Mouse (Mus musculus): ENCODE data around the gene Nsf.

Gene Nsf

GRCm38 (mm10) chr11:103840834-103841233 lies 113.0 kb downstream of the Nsf start:
- DNase-seq (ENCODE audit: low read depth, low spot score) = no peak

GRCm38 (mm10) chr11:103838955-103839354 lies 114.9 kb downstream of the Nsf start:
- no peak for DNase-seq (ENCODE audit: low read depth, low spot score)

DNA sequence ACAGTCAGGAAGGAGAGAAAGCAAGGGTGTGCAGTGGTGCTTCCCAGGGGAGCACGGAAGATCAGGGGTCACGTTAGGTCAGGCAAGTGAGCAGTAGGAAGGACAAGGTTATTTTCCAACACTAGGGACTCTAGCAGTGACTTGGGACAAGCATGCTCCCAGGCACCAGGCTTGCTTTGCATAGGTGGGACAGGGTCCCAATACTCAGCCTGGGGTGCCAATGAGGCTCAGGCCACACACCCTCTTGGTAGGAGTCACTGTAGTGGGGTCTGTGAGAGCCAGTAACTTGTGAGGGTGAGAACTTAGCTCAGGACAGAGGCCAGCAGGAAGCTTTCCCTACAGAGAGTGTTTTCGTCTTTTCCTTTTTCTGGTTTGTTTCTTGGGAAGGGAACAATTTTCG lies 121.5 kb downstream of the Nsf start:
- no peak for DNase-seq (ENCODE audit: low read depth, low spot score)

GRCm38 (mm10) chr11:103831766-103832165 lies 122.1 kb downstream of the Nsf start:
- no peak for DNase-seq (ENCODE audit: low read depth, low spot score)

DNA sequence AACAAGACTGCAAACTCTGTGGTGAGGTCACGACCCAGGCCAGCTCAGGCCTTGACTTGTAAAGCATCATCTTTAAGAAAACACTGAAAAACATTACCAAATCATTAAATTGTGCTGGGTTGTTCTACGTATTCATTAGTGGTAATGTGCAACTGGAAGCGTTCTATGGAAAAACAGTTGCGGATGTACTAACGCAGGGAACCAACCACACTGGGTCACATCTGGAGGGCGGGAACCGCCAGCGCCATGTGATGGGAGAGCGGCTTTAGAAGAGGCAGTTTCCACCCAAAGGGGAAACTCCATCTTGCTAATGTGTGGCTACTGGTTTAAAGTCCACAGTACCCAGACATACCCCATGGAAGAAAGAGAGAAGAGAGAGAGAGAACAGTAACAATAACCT lies 123.4 kb downstream of the Nsf start:
- no peak for DNase-seq (ENCODE audit: low read depth, low spot score)

GRCm38 (mm10) chr11:103829956-103830355 lies 123.9 kb downstream of the Nsf start:
- no peak for DNase-seq (ENCODE audit: low read depth, low spot score)

GRCm38 (mm10) chr11:103828866-103829265 lies 125.0 kb downstream of the Nsf start:
- DNase-seq (ENCODE audit: low read depth, low spot score) = no peak

- no peak for DNase-seq (ENCODE audit: low read depth, low spot score)
Measured at GRCm38 (mm10) chr11:103827201-103827600, 126.7 kb downstream of the Nsf start.

DNA sequence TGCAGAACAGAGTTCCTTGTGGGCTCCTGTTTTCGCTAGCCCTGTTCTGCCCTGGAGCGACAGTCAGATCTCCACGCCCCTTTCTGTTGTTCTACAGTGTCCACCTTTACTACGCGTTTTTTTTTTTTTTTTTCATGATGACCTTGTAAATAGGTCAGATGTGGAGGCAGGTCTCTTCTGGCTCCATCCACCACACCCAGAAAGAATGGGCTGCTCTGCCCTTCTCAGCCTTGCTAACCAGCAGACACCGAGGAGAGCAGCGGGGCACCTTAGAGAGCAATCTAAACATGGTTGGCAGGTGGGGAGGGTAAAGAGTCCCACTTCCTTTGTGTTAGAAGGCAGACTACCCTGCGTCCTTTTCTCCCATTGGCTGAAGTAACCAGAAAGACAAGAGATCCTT lies 137.1 kb downstream of the Nsf start:
- DNase-seq (ENCODE audit: low read depth, low spot score) = no peak

DNA sequence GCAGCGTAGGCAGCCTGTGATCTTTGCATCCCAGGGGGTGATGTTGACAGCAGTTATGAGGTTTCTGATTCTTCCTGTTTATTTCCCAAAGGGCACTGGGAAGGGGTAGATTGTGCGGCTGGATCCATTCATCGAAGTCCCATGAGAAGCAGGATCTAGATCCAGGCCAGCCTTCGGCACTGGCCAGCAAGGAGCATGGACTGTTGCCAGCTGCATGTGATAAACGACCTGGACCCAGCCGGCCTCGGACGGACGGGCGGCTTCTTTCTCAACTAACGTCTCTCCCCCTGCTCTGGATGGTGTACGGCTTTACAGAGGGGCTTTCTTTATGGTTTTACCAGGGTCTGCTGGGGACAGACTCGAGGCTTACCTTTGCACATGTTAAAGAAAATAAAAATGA lies 137.9 kb downstream of the Nsf start:
- DNase-seq (ENCODE audit: low read depth, low spot score) = peak; percentile 6

DNA sequence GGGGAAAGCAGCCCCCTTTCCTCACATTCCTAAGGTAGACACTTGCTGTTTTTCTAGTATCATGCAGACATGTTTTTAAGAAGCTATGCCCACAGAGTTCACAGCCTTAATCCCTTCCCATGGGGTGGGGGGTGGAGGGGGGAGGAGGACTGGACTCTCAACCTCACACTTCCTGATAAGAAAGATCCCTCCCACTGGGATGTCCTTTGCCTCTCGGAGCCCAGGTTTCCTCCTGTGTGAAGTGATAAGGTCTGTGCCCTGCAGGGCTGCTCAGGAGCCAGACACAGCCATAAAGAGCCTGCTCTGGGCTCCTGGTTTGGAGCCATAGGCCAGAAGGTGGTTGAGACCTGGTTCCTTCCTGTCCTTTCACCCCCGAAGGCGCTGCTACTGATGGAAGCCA lies 139.0 kb downstream of the Nsf start:
- DNase-seq (ENCODE audit: low read depth, low spot score) = no peak

- DNase-seq (ENCODE audit: low read depth, low spot score) = no peak
Measured at GRCm38 (mm10) chr11:103811246-103811645, 142.6 kb downstream of the Nsf start.

DNA sequence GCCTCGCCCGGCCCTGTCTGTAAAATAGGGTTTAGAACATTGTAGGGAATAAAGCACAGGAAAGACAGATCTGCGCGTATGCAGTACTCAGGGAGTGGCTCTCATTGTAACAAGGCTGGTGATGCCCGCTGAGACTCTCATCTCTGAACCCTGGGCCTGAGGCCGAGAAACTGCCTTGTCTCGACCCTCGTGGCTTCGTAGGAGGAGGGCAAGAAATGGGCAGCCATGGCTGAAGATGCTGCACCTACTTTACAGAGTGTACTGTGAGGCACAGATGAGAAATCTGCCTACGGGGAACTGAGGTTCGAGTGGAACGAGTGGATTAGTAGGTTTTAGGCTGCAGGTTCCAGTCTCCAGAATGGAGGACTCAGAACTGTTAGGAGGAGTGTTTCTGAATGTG lies 143.2 kb downstream of the Nsf start:
- DNase-seq (ENCODE audit: low read depth, low spot score) = no peak

GRCm38 (mm10) chr11:103809611-103810598 lies 144.0 kb downstream of the Nsf start:
- peak; percentile 13 for DNase-seq (ENCODE audit: low read depth, low spot score)

DNA sequence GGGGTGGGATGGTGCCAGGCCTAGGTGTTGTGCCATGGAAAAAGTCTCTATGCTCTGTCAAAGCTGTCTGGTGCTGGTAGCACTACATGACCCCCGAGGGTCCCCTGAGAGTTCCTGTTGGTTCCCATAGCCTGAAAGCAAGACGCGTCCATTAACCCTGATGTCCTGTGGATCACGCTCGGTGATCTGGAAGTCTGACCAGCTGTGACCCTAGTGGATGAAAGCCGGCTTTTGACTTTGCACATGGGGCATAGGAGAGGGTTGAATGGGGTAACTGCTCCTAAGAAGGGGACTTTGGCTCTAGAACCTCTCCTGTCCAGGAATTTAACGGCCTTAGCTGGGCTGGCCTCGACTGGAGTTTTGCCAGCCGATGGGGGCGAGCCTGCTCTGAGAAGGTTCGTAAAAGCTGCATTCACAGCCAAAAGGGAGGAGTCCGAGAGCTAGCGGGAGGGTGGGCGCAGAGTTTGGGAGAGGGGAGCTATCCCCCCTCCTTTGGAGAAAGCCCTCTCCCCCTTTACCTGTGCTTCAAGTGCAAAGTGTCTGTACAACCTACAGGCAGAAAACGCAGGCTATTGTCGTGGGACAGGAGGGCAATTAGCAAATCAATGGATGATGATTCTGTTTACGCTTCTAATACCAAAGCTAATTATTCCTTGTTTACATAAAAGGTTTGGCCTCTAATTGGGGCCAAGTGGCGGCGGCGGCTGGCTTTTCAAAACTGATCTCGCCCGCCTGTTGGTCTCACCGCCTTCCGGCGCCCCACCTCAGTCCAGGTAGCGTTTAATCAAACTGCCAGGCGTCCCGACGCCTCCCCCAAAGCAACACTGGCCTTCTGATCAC lies 144.9 kb downstream of the Nsf start:
- no peak for DNase-seq (ENCODE audit: low read depth, low spot score)

DNA sequence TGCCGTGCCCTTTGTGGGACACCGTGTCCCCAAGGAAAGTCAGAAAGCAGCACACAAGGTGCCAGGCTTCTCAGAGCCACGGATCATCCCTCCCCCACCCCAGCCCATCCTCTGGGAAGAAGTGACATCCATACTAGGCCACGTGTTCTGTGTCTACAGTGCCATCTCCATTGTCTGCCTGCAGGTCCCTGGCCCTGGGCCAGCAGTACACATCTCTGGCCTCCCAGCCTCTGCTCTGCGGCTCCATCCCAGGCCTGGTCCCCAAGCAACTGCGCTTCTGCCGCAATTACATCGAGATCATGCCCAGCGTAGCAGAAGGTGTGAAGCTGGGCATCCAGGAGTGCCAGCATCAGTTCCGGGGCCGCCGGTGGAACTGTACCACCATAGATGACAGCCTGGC lies 145.9 kb downstream of the Nsf start:
- DNase-seq (ENCODE audit: low read depth, low spot score) = no peak

DNA sequence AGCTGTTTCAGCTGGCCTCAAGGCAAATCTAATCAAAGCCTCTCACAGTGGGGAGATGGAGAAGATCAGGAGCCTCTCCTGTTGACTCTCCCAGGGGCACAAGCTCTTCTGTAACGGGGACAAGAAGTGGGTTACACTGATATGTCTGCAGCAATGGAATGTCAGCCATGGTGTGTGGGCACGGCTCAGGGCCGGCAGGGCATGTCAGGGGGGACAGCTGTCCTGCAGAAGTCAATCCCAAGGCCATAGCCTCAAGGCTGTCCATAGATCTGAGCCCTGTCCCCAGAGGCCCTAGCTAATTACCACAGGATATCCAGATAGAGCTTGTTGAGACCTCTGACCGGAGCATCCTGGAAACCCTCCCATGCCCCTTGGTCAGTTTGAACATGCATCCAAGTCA lies 149.1 kb downstream of the Nsf start:
- no peak for DNase-seq (ENCODE audit: low read depth, low spot score)

DNA sequence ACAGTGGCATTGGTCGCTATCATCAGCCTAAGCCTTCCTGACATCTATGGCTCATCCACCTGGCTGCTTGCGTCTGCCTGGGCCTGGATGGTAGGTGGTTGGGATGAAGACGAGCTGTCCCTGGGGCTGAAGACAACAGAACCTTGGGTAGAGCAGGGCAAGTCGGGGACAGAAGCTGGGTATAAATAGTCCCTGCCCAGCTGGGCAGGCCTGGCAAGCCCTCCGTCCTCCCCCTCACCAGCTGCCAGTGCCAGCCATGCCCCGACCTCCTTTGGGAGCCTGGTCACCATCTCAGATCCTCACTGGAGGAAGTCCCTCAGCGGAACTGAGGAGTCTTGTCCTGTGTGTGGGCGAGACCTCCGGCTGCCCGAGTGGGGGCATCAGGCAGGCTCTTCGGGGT lies 149.7 kb downstream of the Nsf start:
- no peak for DNase-seq (ENCODE audit: low read depth, low spot score)

- no peak for DNase-seq (ENCODE audit: low read depth, low spot score)
Measured at GRCm38 (mm10) chr11:103801128-103801527, 152.7 kb downstream of the Nsf start.

- no peak for DNase-seq (ENCODE audit: low read depth, low spot score)
Measured at GRCm38 (mm10) chr11:103789951-103790350, 163.9 kb downstream of the Nsf start.

DNA sequence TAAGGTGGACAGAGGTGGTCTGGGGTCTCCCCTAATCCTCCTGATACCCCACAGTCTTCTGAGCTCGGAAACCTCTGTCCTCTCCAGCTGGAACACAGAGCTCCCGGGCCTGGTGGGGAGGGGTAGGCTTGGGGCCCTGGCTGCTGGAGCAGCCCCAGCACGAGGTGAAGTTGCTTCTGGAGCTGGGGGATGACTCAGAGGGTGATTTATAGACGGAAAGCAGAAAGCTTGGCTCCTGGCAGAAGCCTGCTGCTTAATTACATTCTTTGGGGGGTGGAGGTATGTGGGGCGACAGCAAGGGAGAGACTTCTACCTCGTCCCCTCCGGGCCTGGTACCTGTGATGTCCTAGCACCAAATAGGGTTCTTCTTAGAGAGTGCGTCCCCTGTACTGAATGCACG lies 173.7 kb downstream of the Nsf start:
- DNase-seq (ENCODE audit: low read depth, low spot score) = no peak

- DNase-seq (ENCODE audit: low read depth, low spot score) = no peak
Measured at GRCm38 (mm10) chr11:103774228-103774530, 179.7 kb downstream of the Nsf start.

Data from skeletal muscle tissue, adult 2 months (tissue).